Mouse (Mus musculus): Measurements from ENCODE around the gene 4930505A04Rik. TPM values are rescaled to one million over a fixed set of nuclear protein-coding genes. Genes with fewer than 3 reads are reported as not detected.

4930505A04Rik gene
- polyA plus RNA-seq (2015; fragmentation: Nextera tagmentation; extraction: Ambion mirVana), result not detected in 2 replicates

GRCm38 (mm10) chr11:30471751-30472593, at the start of gene 4930505A04Rik:
4930505A04Rik (minus strand) TSS chr11:30471827.
- H3K9ac ChIP-seq (ENCODE audit: low read depth, low read length), result peak within 1 kb of the TSS; percentile 42
- ATAC-seq, result peak; percentile 93
- H3K4me3 ChIP-seq (ENCODE audit: low read depth, low read length), result peak within 1 kb of the TSS; percentile 40
- H3K27me3 ChIP-seq (replicated peaks; ENCODE audit: control insufficient read depth, insufficient read depth, low read length), result no peaks in the 10 kb centered on the region
- H3K4me2 ChIP-seq (replicated peaks; ENCODE audit: low read depth), result peak within 1 kb of the TSS; percentile 81
- peak within 1 kb of the TSS; percentile 57 for H3K27ac ChIP-seq (ENCODE audit: low read depth, low read length)
- no peak for TF ChIP-seq CTCF (IDR thresholded peaks at IDR 0.05; ENCODE audit: low read depth)
- H3K4me1 ChIP-seq (replicated peaks; ENCODE audit: control insufficient read depth, insufficient read depth, low read length), result 0 out of 2 replicates have a peak, but pooled peaks cover 4% of the 10 kb centered on the region
- no peaks in the 10 kb centered on the region for H3K9me3 ChIP-seq (ENCODE audit: control insufficient read depth)
- no peaks in the 10 kb centered on the region for H3K36me3 ChIP-seq (ENCODE audit: control insufficient read depth, insufficient read depth)
- 8% methylated on average over 17 of the region's 17 CpGs for WGBS

GRCm38 (mm10) chr11:30517133-30517532, 45.5 kb upstream of the 4930505A04Rik start:
- Histone ChIP-seq H3K36me3 (ENCODE audit: control insufficient read depth, insufficient read depth) (no peaks in the 10 kb centered on the region), H3K27ac (ENCODE audit: low read depth, low read length) (no peak overlapping the region), H3K4me1 (replicated peaks; ENCODE audit: control insufficient read depth, insufficient read depth, low read length) (no peaks in the 10 kb centered on the region), H3K27me3 (replicated peaks; ENCODE audit: control insufficient read depth, insufficient read depth, low read length) (no peaks in the 10 kb centered on the region), H3K9me3 (ENCODE audit: control insufficient read depth) (no peaks in the 10 kb centered on the region), H3K4me3 (ENCODE audit: low read depth, low read length) (no peak overlapping the region), H3K9ac (ENCODE audit: low read depth, low read length) (no peak overlapping the region), H3K4me2 (replicated peaks; ENCODE audit: low read depth) (no peak overlapping the region)
- WGBS, result 92% methylated on average over 2 of the region's 2 CpGs
- no peak for ATAC-seq
- TF ChIP-seq CTCF (IDR thresholded peaks at IDR 0.05; ENCODE audit: low read depth), result no peak

- no peak for ATAC-seq
- Histone ChIP-seq H3K4me3 (ENCODE audit: low read depth, low read length) (no peak overlapping the region), H3K36me3 (ENCODE audit: control insufficient read depth, insufficient read depth) (no peaks in the 10 kb centered on the region), H3K4me1 (replicated peaks; ENCODE audit: control insufficient read depth, insufficient read depth, low read length) (no peaks in the 10 kb centered on the region), H3K4me2 (replicated peaks; ENCODE audit: low read depth) (no peak overlapping the region), H3K9me3 (ENCODE audit: control insufficient read depth) (no peaks in the 10 kb centered on the region), H3K9ac (ENCODE audit: low read depth, low read length) (no peak overlapping the region), H3K27me3 (replicated peaks; ENCODE audit: control insufficient read depth, insufficient read depth, low read length) (no peaks in the 10 kb centered on the region), H3K27ac (ENCODE audit: low read depth, low read length) (no peak overlapping the region)
- no peak for TF ChIP-seq CTCF (IDR thresholded peaks at IDR 0.05; ENCODE audit: low read depth)
- 88% methylated on average over 4 of the region's 4 CpGs for WGBS
Measured at GRCm38 (mm10) chr11:30508178-30508577, 36.6 kb upstream of the 4930505A04Rik start.

DNA sequence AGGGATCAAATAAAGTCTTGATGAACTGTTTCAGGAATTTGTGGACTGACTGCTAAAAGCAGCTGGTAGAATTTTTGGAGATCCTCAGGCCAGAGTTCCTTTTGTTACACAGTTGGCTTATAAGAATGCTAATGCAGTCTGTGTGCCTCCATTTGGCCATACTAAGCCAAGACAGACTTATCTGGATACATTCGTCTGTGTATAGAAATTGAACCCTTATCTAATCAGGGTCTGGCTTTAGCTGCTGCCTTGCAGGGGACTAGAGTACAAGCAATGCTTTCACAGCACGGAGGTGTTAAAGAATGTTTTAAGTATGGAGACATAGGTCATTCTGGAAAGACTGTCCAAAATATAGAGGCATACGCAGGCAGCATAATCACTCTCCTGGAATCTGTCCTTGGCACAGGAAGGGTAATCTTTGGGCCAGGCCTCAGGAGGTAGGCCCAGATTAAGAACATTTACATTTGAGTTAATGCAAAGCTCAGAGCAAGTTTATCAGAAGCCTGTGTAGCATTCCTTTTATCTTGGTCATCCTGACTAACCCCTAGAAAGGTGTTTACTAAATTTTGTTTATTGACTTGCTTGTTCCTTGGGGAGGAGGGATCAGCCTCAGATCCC, 27.2 kb upstream of the 4930505A04Rik start:
- Histone ChIP-seq H3K36me3 (ENCODE audit: control insufficient read depth, insufficient read depth) (no peaks in the 10 kb centered on the region), H3K4me2 (replicated peaks; ENCODE audit: low read depth) (no peak overlapping the region), H3K4me3 (ENCODE audit: low read depth, low read length) (no peak overlapping the region), H3K9ac (ENCODE audit: low read depth, low read length) (no peak overlapping the region), H3K27ac (ENCODE audit: low read depth, low read length) (no peak overlapping the region), H3K27me3 (replicated peaks; ENCODE audit: control insufficient read depth, insufficient read depth, low read length) (no peaks in the 10 kb centered on the region), H3K9me3 (ENCODE audit: control insufficient read depth) (no peaks in the 10 kb centered on the region), H3K4me1 (replicated peaks; ENCODE audit: control insufficient read depth, insufficient read depth, low read length) (no peaks in the 10 kb centered on the region)
- ATAC-seq, result no peak
- 41% methylated on average over 3 of the region's 3 CpGs for WGBS
- TF ChIP-seq CTCF (IDR thresholded peaks at IDR 0.05; ENCODE audit: low read depth), result no peak

DNA sequence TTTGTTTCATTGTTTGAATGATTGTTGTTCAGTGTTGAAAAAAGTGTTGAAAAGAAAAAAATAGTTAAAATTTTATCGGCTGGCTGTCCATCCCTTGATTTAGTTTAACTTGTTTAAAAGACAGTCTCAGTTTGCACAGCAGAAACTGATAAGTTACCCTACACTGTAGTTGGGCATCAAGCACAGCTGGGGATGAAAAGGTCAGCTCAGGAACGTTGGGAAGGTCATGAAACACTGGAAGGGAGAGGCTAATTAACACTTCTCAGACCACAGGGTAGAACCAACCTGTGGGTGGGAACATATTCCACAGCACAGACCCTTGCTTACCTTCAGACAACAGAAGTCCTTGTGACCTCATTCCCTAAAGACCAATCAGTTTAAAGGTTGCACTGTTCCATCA, 25.5 kb upstream of the 4930505A04Rik start:
- Histone ChIP-seq H3K36me3 (ENCODE audit: control insufficient read depth, insufficient read depth) (no peaks in the 10 kb centered on the region), H3K4me1 (replicated peaks; ENCODE audit: control insufficient read depth, insufficient read depth, low read length) (no peaks in the 10 kb centered on the region), H3K27ac (ENCODE audit: low read depth, low read length) (no peak overlapping the region), H3K27me3 (replicated peaks; ENCODE audit: control insufficient read depth, insufficient read depth, low read length) (no peaks in the 10 kb centered on the region), H3K9ac (ENCODE audit: low read depth, low read length) (no peak overlapping the region), H3K4me2 (replicated peaks; ENCODE audit: low read depth) (no peak overlapping the region), H3K4me3 (ENCODE audit: low read depth, low read length) (no peak overlapping the region), H3K9me3 (ENCODE audit: control insufficient read depth) (no peaks in the 10 kb centered on the region)
- ATAC-seq, result no peak
- no peak for TF ChIP-seq CTCF (IDR thresholded peaks at IDR 0.05; ENCODE audit: low read depth)
- 58% methylated on average over 2 of the region's 2 CpGs for WGBS

- Histone ChIP-seq H3K4me3 (ENCODE audit: low read depth, low read length) (no peak overlapping the region), H3K9me3 (ENCODE audit: control insufficient read depth) (no peaks in the 10 kb centered on the region), H3K9ac (ENCODE audit: low read depth, low read length) (no peak overlapping the region), H3K27me3 (replicated peaks; ENCODE audit: control insufficient read depth, insufficient read depth, low read length) (no peaks in the 10 kb centered on the region), H3K27ac (ENCODE audit: low read depth, low read length) (no peak overlapping the region), H3K4me2 (replicated peaks; ENCODE audit: low read depth) (no peak overlapping the region), H3K4me1 (replicated peaks; ENCODE audit: control insufficient read depth, insufficient read depth, low read length) (no peaks in the 10 kb centered on the region), H3K36me3 (ENCODE audit: control insufficient read depth, insufficient read depth) (no peaks in the 10 kb centered on the region)
- ATAC-seq, result no peak
- no peak for TF ChIP-seq CTCF (IDR thresholded peaks at IDR 0.05; ENCODE audit: low read depth)
Measured at GRCm38 (mm10) chr11:30491515-30492260, 20.1 kb upstream of the 4930505A04Rik start.

Measured in intestine, postnatal 0 days (tissue).